Mouse (Mus musculus) cerebellum, adult 2 months (tissue): ENCODE measurements around the gene Draxin. TPM values are rescaled to one million over a fixed set of nuclear protein-coding genes. Genes with fewer than 3 reads are reported as not detected.
A peak's percentile ranks its signal among the peaks of the same experiment; 100 is the strongest.

Source experiments
- DNase-seq, 2 experiments: peaks; one replicate each; pipeline ENCODE4 v3.0.0; 2021
- H3K27ac ChIP-seq: fragments of 200-500 bp; 2 replicates; pipeline ENCODE4 v1.5.1; 2012; ENCODE audit warnings: low read length, control low read depth, inconsistent platforms; ENCODE audit not compliant: insufficient read depth
- H3K27me3 ChIP-seq: fragments of 200-500 bp; 2 replicates; pipeline ENCODE4 v1.6.1; 2012; ENCODE audit warnings: inconsistent platforms, mild to moderate bottlenecking, low read length, moderate library complexity; ENCODE audit not compliant: control insufficient read depth, insufficient read depth
- H3K4me1 ChIP-seq: fragments of 200-500 bp; 2 replicates; pipeline ENCODE4 v1.6.1; 2011; ENCODE audit warnings: low read length; ENCODE audit not compliant: control insufficient read depth, insufficient read depth
- H3K4me3 ChIP-seq: fragments of 200-500 bp; replicated peaks from 2 replicates; pipeline ENCODE3; 2011; ENCODE audit warnings: mild to moderate bottlenecking, low read depth, low read length, control low read depth; ENCODE audit not compliant: insufficient read depth
- CTCF ChIP-seq: fragments of 200-500 bp; IDR thresholded peaks from 2 replicates; pipeline ENCODE4 v1.5.1; 2011; ENCODE audit warnings: low read depth, mild to moderate bottlenecking, control low read depth, low read length, moderate library complexity, borderline replicate concordance; ENCODE audit not compliant: insufficient read depth
- POLR2A ChIP-seq: fragments of 200-500 bp; IDR thresholded peaks from 2 replicates; pipeline ENCODE4 v1.6.1; 2011; ENCODE audit warnings: low read length, control low read depth, borderline replicate concordance; ENCODE audit not compliant: insufficient read depth
- WGBS: fragments of 180-500 bp; shearing (Covaris S2); methylation state at CpG from one replicate; pipeline ENCODE4 v1.1.7; 2018; 5-methylcytosine and 5-hydroxymethylcytosine counted together
- polyA plus RNA-seq: library from polyadenylated mRNA; depleted of rRNA; stranded (reverse); fragments of >200 nt; gene quantifications from 2 replicates; pipeline ENCODE4 v1.2.3, GENCODE M21; 2012

Gene Draxin
- polyA plus RNA-seq, 1 experiment = 0.33 TPM

- Histone ChIP-seq H3K27me3 (no peaks in the 10 kb centered on the region), H3K4me1 (peaks cover 11% of the 10 kb centered on the region), H3K4me3 (no peak overlapping the region), H3K27ac (no peak overlapping the region)
- WGBS = 37% methylated on average over 7 of the region's 7 CpGs
- DNase-seq = no peak
- TF ChIP-seq CTCF (no peak), POLR2A (no peak)
Measured at GRCm38 (mm10) chr4:148108565-148109100, 21.9 kb downstream of the Draxin start.

- Histone ChIP-seq H3K4me3 (no peak overlapping the region), H3K27ac (no peak overlapping the region)
- WGBS = 12% methylated on average over 22 of the region's 22 CpGs
Measured at GRCm38 (mm10) chr4:148107621-148108291, 22.7 kb downstream of the Draxin start.

GRCm38 (mm10) chr4:148104146-148104545 lies 26.4 kb downstream of the Draxin start:
- Histone ChIP-seq H3K27me3 (no peaks in the 10 kb centered on the region), H3K4me1 (peaks cover 11% of the 10 kb centered on the region), H3K27ac (no peak overlapping the region), H3K4me3 (no peak overlapping the region)
- TF ChIP-seq CTCF (no peak), POLR2A (no peak)
- 84% methylated on average over 3 of the region's 3 CpGs for WGBS
- no peak for DNase-seq

More at GRCm38 (mm10) chr4:148107621-148108291, 22.7 kb downstream of the Draxin start:
- no peak for TF ChIP-seq CTCF
- no peak for TF ChIP-seq POLR2A
- DNase-seq = peak; percentile 31 to 39
- H3K4me1 ChIP-seq = peaks cover 11% of the 10 kb centered on the region
- H3K27me3 ChIP-seq = no peaks in the 10 kb centered on the region

GRCm38 (mm10) chr4:148101801-148102527 lies 28.5 kb downstream of the Draxin start:
- Histone ChIP-seq H3K27me3 (no peaks in the 10 kb centered on the region), H3K27ac (no peak overlapping the region), H3K4me3 (peak overlapping the region; percentile 36), H3K4me1 (no peaks in the 10 kb centered on the region)
- peak; percentile 64 to 74 for DNase-seq
- no peak for TF ChIP-seq POLR2A
- TF ChIP-seq CTCF = peak; percentile 64
- WGBS = 25% methylated on average over 29 of the region's 29 CpGs

GRCm38 (mm10) chr4:148098666-148099065 lies 31.8 kb downstream of the Draxin start:
- no peaks in the 10 kb centered on the region for H3K27me3 ChIP-seq
- TF ChIP-seq POLR2A (no peak), CTCF (no peak)

GRCm38 (mm10) chr4:148097936-148098335 lies 32.6 kb downstream of the Draxin start:
- WGBS = 71% methylated on average over 2 of the region's 2 CpGs
- H3K27ac ChIP-seq = no peak overlapping the region
- H3K4me3 ChIP-seq = no peak overlapping the region
- H3K4me1 ChIP-seq = no peaks in the 10 kb centered on the region
- H3K27me3 ChIP-seq = no peaks in the 10 kb centered on the region
- TF ChIP-seq POLR2A (no peak), CTCF (no peak)
- no peak for DNase-seq

More at GRCm38 (mm10) chr4:148098666-148099065, 31.8 kb downstream of the Draxin start:
- no peaks in the 10 kb centered on the region for H3K4me1 ChIP-seq
- H3K27ac ChIP-seq = no peak overlapping the region
- H3K4me3 ChIP-seq = no peak overlapping the region
- DNase-seq = no peak
- WGBS = 47% methylated on average over 3 of the region's 3 CpGs

- TF ChIP-seq POLR2A = no peak
- TF ChIP-seq CTCF = no peak
- WGBS = 81% methylated on average over 4 of the region's 4 CpGs
- H3K27me3 ChIP-seq = no peaks in the 10 kb centered on the region
- DNase-seq = no peak
- H3K4me1 ChIP-seq = no peaks in the 10 kb centered on the region
- no peak overlapping the region for H3K27ac ChIP-seq
- no peak overlapping the region for H3K4me3 ChIP-seq
Measured at GRCm38 (mm10) chr4:148095081-148095480, 35.4 kb downstream of the Draxin start.

GRCm38 (mm10) chr4:148094161-148094560 lies 36.3 kb downstream of the Draxin start:
- H3K4me1 ChIP-seq = no peaks in the 10 kb centered on the region
- TF ChIP-seq CTCF (no peak), POLR2A (no peak)
- WGBS = 76% methylated on average over 5 of the region's 5 CpGs

More at GRCm38 (mm10) chr4:148094161-148094560, 36.3 kb downstream of the Draxin start:
- DNase-seq = no peak
- H3K27me3 ChIP-seq = no peaks in the 10 kb centered on the region
- H3K4me3 ChIP-seq = no peak overlapping the region
- no peak overlapping the region for H3K27ac ChIP-seq
